Mouse (Mus musculus): ENCODE results near the gene Vamp3. TPM values are rescaled to one million over a fixed set of nuclear protein-coding genes. Genes with fewer than 3 reads are reported as not detected.

Vamp3 gene
- polyA plus RNA-seq, 1 experiment: 34.5 TPM

- WGBS: 67% methylated on average over 18 of the region's 18 CpGs
- no peak overlapping the region for H3K4me3 ChIP-seq (ENCODE audit: low read depth, low read length)
- no peaks in the 10 kb centered on the region for H3K4me1 ChIP-seq (ENCODE audit: control insufficient read depth, insufficient read depth, insufficient read length, low read length)
- H3K27me3 ChIP-seq (ENCODE audit: control insufficient read depth, insufficient read depth, low read length): no peaks in the 10 kb centered on the region
- TF ChIP-seq CTCF (IDR thresholded peaks at IDR 0.05; ENCODE audit: extremely low read depth, insufficient read length, insufficient replicate concordance, low read depth, low read length): no peak
- no peak for TF ChIP-seq POLR2A (IDR thresholded peaks at IDR 0.05; ENCODE audit: low read depth, low read length)
- no peaks in the 10 kb centered on the region for H3K36me3 ChIP-seq (ENCODE audit: control insufficient read depth, insufficient read depth, low read length)
- no peak overlapping the region for H3K27ac ChIP-seq (ENCODE audit: insufficient read depth, low read depth, low read length)
Observed at GRCm38 (mm10) chr4:151096334-151097103, 38.8 kb upstream of the Vamp3 start.

GRCm38 (mm10) chr4:151095207-151095606 lies 37.4 kb upstream of the Vamp3 start:
- H3K4me3 ChIP-seq (ENCODE audit: low read depth, low read length): no peak overlapping the region
- WGBS: 43% methylated on average over 2 of the region's 2 CpGs

GRCm38 (mm10) chr4:151089270-151089669 lies 31.5 kb upstream of the Vamp3 start, which contains the start of gene Gm13090:
Gene Gm13090, plus strand, starts transcription at chr4:151089570.
- no peaks in the 10 kb centered on the region for H3K36me3 ChIP-seq (ENCODE audit: control insufficient read depth, insufficient read depth, low read length)
- 85% methylated on average over 7 of the region's 7 CpGs for WGBS
- H3K4me3 ChIP-seq (ENCODE audit: low read depth, low read length): no peak within 1 kb of the TSS
- H3K27me3 ChIP-seq (ENCODE audit: control insufficient read depth, insufficient read depth, low read length): no peaks in the 10 kb centered on the region
- TF ChIP-seq POLR2A (IDR thresholded peaks at IDR 0.05; ENCODE audit: low read depth, low read length) (no peak), CTCF (IDR thresholded peaks at IDR 0.05; ENCODE audit: extremely low read depth, insufficient read length, insufficient replicate concordance, low read depth, low read length) (no peak)
- H3K4me1 ChIP-seq (ENCODE audit: control insufficient read depth, insufficient read depth, insufficient read length, low read length): no peaks in the 10 kb centered on the region
- no peak within 1 kb of the TSS for H3K27ac ChIP-seq (ENCODE audit: insufficient read depth, low read depth, low read length)

More at GRCm38 (mm10) chr4:151095207-151095606, 37.4 kb upstream of the Vamp3 start:
- Histone ChIP-seq H3K4me1 (ENCODE audit: control insufficient read depth, insufficient read depth, insufficient read length, low read length) (no peaks in the 10 kb centered on the region), H3K27me3 (ENCODE audit: control insufficient read depth, insufficient read depth, low read length) (no peaks in the 10 kb centered on the region), H3K27ac (ENCODE audit: insufficient read depth, low read depth, low read length) (no peak overlapping the region), H3K36me3 (ENCODE audit: control insufficient read depth, insufficient read depth, low read length) (no peaks in the 10 kb centered on the region)
- peak; percentile 61; the same call in 1 of the 2 replicates for TF ChIP-seq CTCF (IDR thresholded peaks at IDR 0.05; ENCODE audit: extremely low read depth, insufficient read length, insufficient replicate concordance, low read depth, low read length)
- no peak for TF ChIP-seq POLR2A (IDR thresholded peaks at IDR 0.05; ENCODE audit: low read depth, low read length)

- 87% methylated on average over 14 of the region's 14 CpGs for WGBS
Observed at GRCm38 (mm10) chr4:151088819-151089218, 31.1 kb upstream of the Vamp3 start.

GRCm38 (mm10) chr4:151087358-151087757 lies 29.6 kb upstream of the Vamp3 start:
- Histone ChIP-seq H3K27ac (ENCODE audit: insufficient read depth, low read depth, low read length) (no peak overlapping the region), H3K36me3 (ENCODE audit: control insufficient read depth, insufficient read depth, low read length) (no peaks in the 10 kb centered on the region), H3K27me3 (ENCODE audit: control insufficient read depth, insufficient read depth, low read length) (no peaks in the 10 kb centered on the region), H3K4me1 (ENCODE audit: control insufficient read depth, insufficient read depth, insufficient read length, low read length) (no peaks in the 10 kb centered on the region), H3K4me3 (ENCODE audit: low read depth, low read length) (no peak overlapping the region)
- 96% methylated on average over 1 of the region's 1 CpGs for WGBS
- TF ChIP-seq POLR2A (IDR thresholded peaks at IDR 0.05; ENCODE audit: low read depth, low read length) (no peak), CTCF (IDR thresholded peaks at IDR 0.05; ENCODE audit: extremely low read depth, insufficient read length, insufficient replicate concordance, low read depth, low read length) (no peak)

More at GRCm38 (mm10) chr4:151088819-151089218, 31.1 kb upstream of the Vamp3 start:
- Histone ChIP-seq H3K27ac (ENCODE audit: insufficient read depth, low read depth, low read length) (no peak overlapping the region), H3K4me3 (ENCODE audit: low read depth, low read length) (no peak overlapping the region), H3K27me3 (ENCODE audit: control insufficient read depth, insufficient read depth, low read length) (no peaks in the 10 kb centered on the region), H3K4me1 (ENCODE audit: control insufficient read depth, insufficient read depth, insufficient read length, low read length) (no peaks in the 10 kb centered on the region), H3K36me3 (ENCODE audit: control insufficient read depth, insufficient read depth, low read length) (no peaks in the 10 kb centered on the region)
- TF ChIP-seq POLR2A (IDR thresholded peaks at IDR 0.05; ENCODE audit: low read depth, low read length) (no peak), CTCF (IDR thresholded peaks at IDR 0.05; ENCODE audit: extremely low read depth, insufficient read length, insufficient replicate concordance, low read depth, low read length) (no peak)

- Histone ChIP-seq H3K27ac (ENCODE audit: insufficient read depth, low read depth, low read length) (no peak overlapping the region), H3K36me3 (ENCODE audit: control insufficient read depth, insufficient read depth, low read length) (no peaks in the 10 kb centered on the region), H3K4me1 (ENCODE audit: control insufficient read depth, insufficient read depth, insufficient read length, low read length) (no peaks in the 10 kb centered on the region), H3K27me3 (ENCODE audit: control insufficient read depth, insufficient read depth, low read length) (no peaks in the 10 kb centered on the region), H3K4me3 (ENCODE audit: low read depth, low read length) (no peak overlapping the region)
- WGBS: 76% methylated on average over 5 of the region's 5 CpGs
- TF ChIP-seq POLR2A (IDR thresholded peaks at IDR 0.05; ENCODE audit: low read depth, low read length): no peak
- no peak for TF ChIP-seq CTCF (IDR thresholded peaks at IDR 0.05; ENCODE audit: extremely low read depth, insufficient read length, insufficient replicate concordance, low read depth, low read length)
Observed at GRCm38 (mm10) chr4:151083027-151083426, 25.3 kb upstream of the Vamp3 start.

- no peak overlapping the region for H3K27ac ChIP-seq (ENCODE audit: insufficient read depth, low read depth, low read length)
- no peaks in the 10 kb centered on the region for H3K27me3 ChIP-seq (ENCODE audit: control insufficient read depth, insufficient read depth, low read length)
- WGBS: 91% methylated on average over 13 of the region's 13 CpGs
- TF ChIP-seq CTCF (IDR thresholded peaks at IDR 0.05; ENCODE audit: extremely low read depth, insufficient read length, insufficient replicate concordance, low read depth, low read length) (no peak), POLR2A (IDR thresholded peaks at IDR 0.05; ENCODE audit: low read depth, low read length) (no peak)
- no peaks in the 10 kb centered on the region for H3K36me3 ChIP-seq (ENCODE audit: control insufficient read depth, insufficient read depth, low read length)
- no peaks in the 10 kb centered on the region; the same call in none of the 2 replicates for H3K4me1 ChIP-seq (ENCODE audit: control insufficient read depth, insufficient read depth, insufficient read length, low read length)
- H3K4me3 ChIP-seq (ENCODE audit: low read depth, low read length): no peak overlapping the region
Observed at GRCm38 (mm10) chr4:151081977-151082376, 24.2 kb upstream of the Vamp3 start.

Measured in small intestine, adult 2 months (tissue).